Mouse (Mus musculus) kidney, adult 11 months (tissue): ENCODE results near the gene Gm45062.

ENCODE experiments used
- DNase-seq: peaks from one replicate; pipeline ENCODE4 v3.0.0; 2022

Gene Gm45062

GRCm38 (mm10) chr6:8373051-8373450, 113.8 kb downstream of the Gm45062 start:
- DNase-seq, result no peak

GRCm38 (mm10) chr6:8373851-8374250, 114.6 kb downstream of the Gm45062 start:
- no peak for DNase-seq

DNA sequence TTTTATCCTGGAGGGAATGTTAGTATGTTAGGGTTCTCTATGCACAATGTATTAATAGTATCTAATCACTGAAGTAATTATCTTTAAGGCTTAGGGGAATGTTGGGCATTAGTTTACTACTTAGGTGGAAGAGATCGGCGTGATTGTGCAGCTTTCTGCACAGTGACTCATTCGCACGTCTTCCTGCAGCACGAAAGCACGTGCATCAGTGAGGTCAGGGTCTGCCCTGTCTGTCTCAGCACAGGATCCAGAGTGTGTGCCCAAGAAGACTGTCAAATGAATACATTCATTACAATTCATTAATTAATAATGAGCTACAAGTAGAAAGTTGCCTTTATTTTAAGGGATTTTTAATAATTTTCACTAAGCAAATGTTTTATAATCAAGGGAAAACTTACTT, 115.0 kb downstream of the Gm45062 start:
- DNase-seq, result no peak

- DNase-seq, result no peak
Observed at GRCm38 (mm10) chr6:8374712-8375111, 115.5 kb downstream of the Gm45062 start.

- no peak for DNase-seq
Observed at GRCm38 (mm10) chr6:8376351-8376750, 117.1 kb downstream of the Gm45062 start.

DNA sequence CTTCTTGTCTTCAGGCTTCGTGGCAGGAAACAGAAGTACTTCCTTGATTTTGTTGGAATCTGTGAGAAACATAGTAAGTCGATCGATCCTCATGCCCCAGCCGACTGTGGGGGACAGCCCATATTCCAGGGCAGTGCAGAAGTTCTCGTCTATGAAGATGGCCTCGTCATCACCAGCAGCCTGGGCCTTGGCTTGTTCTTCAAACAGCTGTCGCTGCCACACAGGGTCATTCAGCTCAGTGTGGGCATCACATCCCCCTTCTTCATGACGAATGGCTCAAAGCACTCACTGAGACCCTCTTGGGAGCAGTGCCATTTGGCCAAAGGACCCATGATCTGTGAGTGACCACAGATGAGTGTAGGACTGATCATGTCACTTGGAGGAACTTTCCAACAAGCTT, 118.4 kb downstream of the Gm45062 start:
- DNase-seq, result no peak

DNA sequence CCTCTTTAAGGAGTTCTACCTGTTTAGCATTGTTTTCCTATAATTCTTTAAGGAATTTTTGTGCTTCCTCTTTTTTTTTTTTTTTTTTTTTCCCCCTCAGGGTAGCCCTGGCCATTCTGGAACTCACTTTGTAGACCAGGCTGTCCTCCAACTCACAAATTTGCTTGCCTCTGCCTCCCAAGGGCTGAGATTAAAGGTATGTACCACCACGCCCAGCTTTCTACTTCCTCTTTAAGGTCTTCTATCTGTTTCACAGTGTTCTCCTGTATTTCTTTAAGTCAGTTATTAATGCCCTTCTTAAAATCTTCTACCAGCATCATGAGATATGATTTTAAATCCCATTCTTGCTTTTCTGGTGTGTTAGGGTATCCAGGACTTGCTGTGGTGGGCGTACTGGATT, 130.1 kb downstream of the Gm45062 start:
- DNase-seq, result no peak

DNA sequence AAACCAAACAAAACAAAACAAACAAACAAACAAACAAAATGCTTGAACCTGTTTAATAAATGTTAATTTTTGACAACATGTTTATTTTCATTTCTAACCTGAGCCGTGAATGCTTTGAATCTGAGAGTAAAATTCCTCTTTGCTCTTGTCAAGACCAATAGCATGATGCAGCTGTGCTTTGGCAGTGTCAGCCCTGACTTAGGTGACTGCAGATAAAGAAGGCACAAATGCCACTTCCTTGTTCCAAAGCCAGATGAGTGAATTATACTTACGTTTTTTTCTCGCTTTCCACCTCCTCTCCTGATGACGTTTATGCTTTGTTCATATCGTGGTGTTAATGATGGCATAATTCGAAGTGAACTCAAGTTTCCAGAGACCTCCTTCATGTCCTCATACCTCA, 131.0 kb downstream of the Gm45062 start:
- no peak for DNase-seq

DNA sequence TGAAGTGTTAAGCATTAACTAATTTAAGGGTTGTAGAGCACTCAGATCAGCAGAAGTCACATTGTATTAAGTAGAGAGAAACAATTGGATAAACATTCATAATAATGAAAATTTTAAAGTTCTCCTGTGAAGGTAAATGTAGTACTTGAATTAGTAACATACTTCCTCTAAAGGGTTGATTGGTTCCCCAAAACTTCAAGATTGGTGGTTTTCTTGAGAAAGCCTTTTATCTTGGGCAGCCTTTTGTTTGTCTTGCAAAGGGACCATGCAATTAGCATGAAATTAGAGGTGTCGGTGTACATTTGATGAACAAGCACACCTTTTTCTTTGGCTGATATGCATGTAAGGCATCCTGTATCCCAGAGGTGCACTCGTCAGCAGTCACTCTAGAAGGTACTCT, 131.7 kb downstream of the Gm45062 start:
- no peak for DNase-seq

DNA sequence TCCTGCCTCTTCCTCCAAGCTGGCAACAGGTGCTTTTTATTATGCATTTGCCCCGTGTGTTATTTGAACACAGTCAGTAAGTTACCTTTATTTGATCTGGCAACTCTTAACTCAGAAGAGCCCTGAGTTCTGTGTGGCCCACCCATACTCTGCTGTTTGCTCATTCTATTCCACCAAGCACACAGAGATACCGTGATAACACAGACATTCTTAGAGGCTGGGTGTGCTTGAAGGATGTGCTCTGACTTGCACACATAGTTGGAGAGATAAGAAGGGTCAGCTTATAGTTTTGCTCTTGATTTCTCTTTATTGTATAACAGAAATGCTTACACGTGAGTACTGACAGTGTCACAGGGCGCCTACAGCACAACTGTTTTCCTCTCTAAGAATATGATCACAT, 133.8 kb downstream of the Gm45062 start:
- no peak for DNase-seq

DNA sequence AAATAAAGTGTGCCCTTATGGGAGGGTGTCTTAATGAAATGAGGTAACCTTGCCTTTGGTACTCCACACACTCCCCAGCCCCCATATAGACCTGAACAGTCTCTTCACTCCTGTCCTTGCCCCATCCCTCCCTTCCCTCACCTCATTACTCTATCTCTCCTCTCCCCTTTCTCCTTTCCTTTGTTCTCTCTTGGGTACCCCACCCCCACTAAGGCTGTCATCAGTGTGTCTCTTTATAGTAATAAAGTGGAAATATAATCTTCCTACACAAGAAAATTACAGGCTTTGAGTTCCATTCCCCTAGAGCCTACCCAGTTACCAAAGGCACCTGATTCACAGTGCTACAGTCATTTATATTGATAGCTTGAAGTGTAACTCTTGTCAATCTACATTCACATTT, 134.8 kb downstream of the Gm45062 start:
- no peak for DNase-seq

DNA sequence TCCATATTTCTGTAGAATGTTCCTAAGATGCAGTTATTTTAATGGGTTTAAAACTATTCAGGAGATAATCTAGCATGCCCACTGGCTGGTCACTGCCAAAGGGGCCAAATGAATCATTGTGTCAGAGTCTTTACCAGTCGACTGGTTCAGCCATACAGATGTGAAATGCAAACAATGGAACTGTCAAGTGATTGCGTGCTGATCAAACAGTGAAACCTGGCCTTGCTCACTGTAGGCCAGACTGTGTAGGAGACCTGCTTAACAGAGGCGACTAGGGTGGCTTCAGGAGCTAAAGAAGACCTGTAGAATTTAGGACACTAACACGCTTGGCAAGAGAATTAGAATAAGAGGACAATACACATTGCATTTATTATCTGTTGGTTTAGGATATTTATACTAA, 135.8 kb downstream of the Gm45062 start:
- DNase-seq, result no peak

GRCm38 (mm10) chr6:8397252-8397651, 138.0 kb downstream of the Gm45062 start:
- no peak for DNase-seq

DNA sequence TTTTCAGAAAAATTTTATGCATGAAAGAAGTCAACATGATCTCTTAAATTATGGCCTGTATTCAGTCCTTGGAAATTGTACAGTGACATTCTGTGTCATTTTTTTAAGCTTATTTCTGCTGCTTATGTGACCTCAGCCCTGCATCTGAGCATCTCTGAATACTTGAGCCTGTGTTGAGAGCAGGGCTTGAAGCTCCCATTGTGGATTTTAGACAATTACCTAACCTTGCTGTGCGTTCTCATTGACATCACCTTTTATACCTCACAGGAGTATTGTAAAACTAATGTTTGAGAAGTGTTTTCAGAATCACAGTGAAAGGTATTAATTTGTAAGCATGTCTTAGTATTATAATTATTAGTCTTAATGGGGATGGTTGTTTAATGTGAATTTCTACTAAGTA, 140.5 kb downstream of the Gm45062 start:
- no peak for DNase-seq

DNA sequence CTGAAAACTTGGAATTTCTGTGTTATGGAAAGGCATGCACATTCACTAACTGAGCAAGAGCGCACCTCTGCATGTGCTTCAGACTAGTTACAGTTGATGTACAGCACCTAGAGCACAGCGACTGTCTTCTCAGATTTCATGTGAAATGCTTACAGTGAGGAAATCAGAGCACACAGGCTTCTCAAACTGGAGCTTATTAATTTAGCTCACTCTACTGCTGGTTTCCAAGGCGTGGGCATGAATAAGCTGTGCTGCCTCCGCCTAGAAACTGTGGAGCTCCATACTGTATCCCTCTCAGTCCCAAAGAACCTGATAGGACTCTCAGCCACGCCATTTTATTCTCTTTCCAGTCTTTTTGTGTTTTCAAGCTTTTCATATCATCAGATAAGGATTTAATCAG, 143.9 kb downstream of the Gm45062 start:
- no peak for DNase-seq

- DNase-seq, result no peak
Observed at GRCm38 (mm10) chr6:8405844-8406243, 146.6 kb downstream of the Gm45062 start.

- DNase-seq, result no peak
Observed at GRCm38 (mm10) chr6:8408332-8408731, 149.1 kb downstream of the Gm45062 start.

- no peak for DNase-seq
Observed at GRCm38 (mm10) chr6:8409865-8410264, 150.6 kb downstream of the Gm45062 start.

GRCm38 (mm10) chr6:8412845-8413598, 153.8 kb downstream of the Gm45062 start:
- DNase-seq, result no peak

GRCm38 (mm10) chr6:8414020-8414419, 154.8 kb downstream of the Gm45062 start:
- DNase-seq, result no peak

DNA sequence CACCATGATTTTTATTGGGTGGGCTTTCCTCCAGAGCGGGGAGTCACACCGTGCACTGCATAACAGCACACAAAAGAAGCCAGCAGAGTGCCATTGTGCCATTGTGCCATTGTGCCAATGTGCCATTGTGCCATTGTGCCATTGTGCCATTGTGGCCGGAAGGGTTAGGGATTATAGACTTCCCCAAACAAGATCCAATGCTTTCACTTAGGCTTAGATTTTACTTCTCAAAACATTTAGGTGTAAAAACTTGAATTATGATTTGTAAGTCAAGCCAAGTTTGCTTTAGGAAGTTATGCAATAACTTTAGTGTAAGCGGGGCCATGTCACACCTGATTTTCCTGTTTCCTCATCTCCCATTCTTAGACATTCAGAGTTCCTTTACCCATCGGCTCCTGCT, 156.6 kb downstream of the Gm45062 start:
- no peak for DNase-seq

DNA sequence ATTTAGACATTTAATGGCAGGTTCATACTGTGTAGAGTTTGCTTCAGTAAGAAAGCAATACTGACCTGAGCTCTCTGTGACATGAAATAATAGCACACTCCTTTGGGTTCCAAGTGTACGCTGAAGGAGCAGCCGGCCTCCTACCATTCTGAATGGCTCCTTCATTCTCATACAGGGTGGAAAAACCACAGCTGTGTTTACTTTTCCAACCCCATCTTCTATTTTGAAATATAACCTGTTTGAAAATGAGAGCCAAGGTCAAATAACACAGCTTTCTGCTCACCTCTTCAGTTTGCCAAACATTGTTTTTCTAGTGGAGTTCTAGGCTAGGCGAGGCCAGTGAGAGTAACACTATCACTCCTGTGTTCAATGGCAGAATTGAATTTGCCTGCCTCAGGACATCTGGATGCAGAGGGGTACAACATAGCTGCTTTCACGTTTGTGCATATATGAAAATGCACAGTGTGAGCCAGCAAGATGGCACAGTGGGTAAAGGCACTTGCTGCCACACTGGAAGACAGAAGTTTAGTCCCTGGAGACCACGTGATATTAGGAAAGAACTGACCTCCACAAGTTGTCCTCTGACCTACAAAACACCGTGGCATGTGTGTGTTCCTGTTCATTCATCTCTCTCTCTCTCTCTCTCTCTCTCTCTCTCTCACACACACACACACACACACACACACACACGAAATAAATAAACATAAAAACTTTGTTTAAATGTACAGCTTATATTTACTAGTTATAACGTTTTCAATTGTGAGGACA, 157.7 kb downstream of the Gm45062 start:
- no peak for DNase-seq

DNA sequence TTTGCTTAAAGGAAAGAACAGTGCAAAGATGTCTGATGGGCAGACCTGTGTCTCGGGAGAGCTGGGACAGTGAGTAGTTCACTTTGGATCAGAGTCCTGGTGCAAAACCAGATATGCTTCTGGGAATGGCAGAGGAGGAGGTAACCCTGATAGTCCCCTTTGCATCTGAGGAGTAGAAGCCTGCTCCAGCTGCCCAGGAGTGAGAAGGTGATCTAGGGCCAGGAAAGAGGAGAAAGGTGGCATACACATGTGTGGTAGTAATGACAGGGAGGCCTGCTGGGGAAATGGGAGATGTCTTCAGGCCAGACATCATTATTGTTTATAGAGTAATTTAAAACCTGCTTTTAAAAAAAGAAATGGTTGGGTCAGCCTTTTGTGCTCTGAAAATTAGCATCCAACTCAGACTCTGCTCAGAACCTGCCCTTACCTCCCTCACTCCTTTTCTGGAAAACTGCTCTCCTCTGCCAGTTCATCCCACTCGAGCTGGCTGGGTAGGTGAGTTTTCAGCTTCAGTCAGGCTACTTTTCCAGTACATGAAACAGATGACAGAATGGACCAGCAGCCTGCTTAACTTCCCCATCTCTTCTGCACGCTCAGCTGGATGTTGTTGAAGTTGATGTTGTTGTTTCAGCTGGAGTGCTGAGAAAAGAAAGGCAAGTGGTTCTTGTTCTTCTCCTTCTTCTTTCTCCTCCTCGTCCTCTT, 160.4 kb downstream of the Gm45062 start:
- DNase-seq, result no peak

- DNase-seq, result no peak
Observed at GRCm38 (mm10) chr6:8420187-8420503, 160.9 kb downstream of the Gm45062 start.
